Mouse (Mus musculus) gastrocnemius, postnatal 14 days (tissue): ENCODE measurements around the gene Foxp1. TPM values are rescaled to one million over a fixed set of nuclear protein-coding genes. Genes with fewer than 3 reads are reported as not detected.

Experiments
- DNase-seq: peaks from one replicate; pipeline ENCODE4 v3.0.0; 2021; ENCODE audit warnings: mixed read lengths
- intact Hi-C: fragments of 180-260 bp; cut with DNase I; formaldehyde crosslinking; loops from one replicate; pipeline ENCODE4 v1.15.1; 2025; ENCODE audit warnings: low total_unique reads
- total RNA-seq, 2 experiments: library from RNA; stranded (reverse); gene quantifications; 2 replicates each; pipeline ENCODE4 v1.2.3; 2021

Gene Foxp1
- total RNA-seq, 2 experiments from 2014 or later, result 18.0 to 20.7 TPM

DNA sequence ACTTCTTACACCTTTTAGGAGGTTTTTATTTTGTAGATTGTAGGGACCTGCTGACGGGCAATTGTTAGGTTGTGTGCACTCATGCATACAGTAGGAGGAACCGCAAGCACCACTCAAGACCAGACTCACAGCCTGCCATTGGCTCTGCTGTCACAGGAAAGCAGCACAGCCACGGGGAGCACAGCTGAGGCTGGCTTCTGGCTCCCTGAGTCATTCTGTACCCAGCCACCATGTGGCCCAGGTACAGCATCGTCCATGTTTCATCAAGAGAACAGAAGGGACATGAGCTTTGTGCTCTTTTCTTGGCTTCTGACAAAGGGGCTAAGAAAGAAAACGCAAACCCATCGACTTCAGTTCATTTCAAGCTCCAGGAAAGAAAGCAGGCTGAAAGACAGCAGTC, 541.3 kb downstream of the Foxp1 start:
- intact Hi-C loops, result no loop called here
- no peak for DNase-seq

DNA sequence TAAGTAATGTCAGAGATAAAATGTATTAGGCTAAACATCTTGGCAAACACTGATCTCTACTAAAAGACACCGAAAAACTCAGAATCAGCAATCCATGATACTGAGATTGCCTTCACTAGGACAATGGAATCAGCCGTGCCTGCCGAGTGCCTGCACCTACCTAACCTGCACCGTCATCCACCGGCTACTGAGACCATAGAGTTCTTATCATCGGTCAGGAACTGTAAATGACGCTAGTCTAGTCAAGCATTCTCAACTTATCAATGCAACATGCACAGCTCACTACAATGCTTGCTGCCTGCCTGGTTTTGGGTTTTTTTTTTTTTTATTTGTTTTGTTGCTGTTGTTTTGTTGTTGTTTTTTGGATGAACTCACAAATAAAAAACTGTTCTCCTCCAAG, 542.1 kb downstream of the Foxp1 start:
- DNase-seq, result no peak
- intact Hi-C loops, result no loop called here

DNA sequence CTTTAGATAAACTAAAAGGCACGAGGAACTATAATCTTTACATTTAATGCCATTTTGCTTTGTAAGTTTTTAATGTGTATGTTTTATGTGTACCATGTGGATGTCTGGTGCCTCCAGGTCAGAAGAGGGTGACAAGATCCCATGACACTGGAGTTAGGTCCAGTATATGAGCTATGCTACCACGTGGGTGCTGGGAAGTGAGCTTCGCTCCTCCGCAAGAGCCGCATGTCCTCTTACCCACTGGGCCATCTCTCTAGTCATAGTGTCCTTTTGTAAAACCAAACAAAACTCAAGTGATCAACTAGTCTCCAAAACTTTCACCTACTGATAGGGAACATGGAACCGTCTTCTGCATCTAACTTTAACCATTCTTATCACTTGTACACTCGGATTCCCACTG, 542.5 kb downstream of the Foxp1 start:
- no peak for DNase-seq

DNA sequence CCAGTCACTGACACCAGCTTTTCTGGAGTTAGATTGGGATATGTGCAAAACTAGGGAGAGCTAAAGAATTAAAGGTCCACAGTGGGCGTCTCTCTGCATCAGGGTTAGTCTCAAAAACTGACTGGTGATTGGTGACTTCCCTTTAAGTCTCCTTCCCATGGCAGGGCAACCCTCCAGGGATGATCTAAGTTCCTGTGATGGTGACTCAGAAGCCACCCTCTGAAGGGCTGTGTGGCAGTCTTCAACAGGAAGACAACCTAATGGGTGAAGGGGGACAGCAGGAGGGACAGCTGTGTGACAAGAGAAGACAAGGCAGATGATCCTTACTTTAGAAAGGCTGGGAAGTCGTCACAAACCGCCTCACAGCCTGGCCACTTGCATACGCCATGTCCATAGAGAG, 544.7 kb downstream of the Foxp1 start:
- intact Hi-C loops, result loop anchor here (5.0 kb wide), 1 partner anchor 54 kb away; no protein-coding TSS in a partner anchor

More for the DNA sequence above, 542.5 kb downstream of the Foxp1 start:
- intact Hi-C loops, result no loop called here

DNA sequence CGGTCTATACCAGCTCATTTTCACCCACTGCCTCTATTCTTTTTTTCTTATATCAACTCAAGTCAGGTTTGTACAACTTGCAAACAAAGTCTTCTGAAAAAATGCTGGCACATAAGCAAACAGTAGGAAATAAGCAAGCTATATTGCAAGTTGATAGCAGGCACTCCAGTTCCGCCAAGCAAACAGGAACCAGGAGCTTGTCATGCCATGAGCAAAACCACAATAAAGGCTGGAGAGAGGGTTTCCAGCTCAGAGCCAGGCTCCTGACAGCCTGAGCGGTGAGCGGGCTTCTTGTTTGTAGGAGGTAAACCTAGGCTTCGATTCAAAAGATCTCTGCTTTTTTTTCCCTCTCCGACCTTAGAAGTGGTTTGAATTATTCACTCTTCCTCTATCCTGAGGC, 546.6 kb downstream of the Foxp1 start:
- DNase-seq, result no peak
- intact Hi-C loops, result loop anchor here (5.0 kb wide), 1 partner anchor 56 kb away; no protein-coding TSS in a partner anchor

More for the DNA sequence above, 544.7 kb downstream of the Foxp1 start:
- no peak for DNase-seq

DNA sequence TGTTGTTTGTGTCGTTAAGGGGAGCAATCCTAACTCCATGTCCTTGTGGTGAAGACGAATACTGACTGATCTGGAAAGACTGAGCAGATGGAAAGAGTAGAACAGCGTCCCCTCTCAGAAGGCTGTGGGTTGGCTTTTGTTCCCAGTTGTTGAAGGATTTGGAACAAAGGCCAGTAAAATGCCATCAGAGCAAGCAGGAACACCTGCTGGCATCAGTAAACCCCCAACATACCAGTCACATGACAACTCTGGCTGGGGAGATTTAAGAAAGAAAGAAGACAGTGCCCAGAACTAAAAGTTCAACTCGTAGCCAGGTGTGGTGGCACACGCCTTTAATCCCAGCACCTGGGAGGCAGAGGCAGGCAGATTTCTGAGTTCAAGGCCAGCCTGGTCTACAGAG, 549.1 kb downstream of the Foxp1 start:
- intact Hi-C loops, result no loop called here
- DNase-seq, result no peak

DNA sequence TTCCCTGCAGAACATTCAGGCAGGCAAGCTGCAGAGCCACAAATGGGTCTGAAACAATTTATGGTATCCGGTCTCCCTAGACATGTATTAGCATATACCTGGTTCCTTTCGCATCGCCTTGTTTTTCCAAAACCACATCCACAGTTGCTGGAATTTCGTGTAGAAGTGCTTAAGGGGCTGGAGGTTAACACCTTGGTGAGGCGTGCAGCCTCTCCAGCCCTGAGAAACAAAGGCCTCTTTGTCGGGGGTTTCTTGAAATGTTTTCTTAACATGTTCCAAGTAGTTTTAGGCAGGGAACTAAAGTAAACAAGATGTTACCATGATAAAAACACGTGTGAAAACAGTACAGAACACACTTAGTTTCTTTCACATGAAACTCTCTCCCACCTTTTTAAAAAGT, 550.1 kb downstream of the Foxp1 start:
- intact Hi-C loops, result no loop called here
- DNase-seq, result no peak

DNA sequence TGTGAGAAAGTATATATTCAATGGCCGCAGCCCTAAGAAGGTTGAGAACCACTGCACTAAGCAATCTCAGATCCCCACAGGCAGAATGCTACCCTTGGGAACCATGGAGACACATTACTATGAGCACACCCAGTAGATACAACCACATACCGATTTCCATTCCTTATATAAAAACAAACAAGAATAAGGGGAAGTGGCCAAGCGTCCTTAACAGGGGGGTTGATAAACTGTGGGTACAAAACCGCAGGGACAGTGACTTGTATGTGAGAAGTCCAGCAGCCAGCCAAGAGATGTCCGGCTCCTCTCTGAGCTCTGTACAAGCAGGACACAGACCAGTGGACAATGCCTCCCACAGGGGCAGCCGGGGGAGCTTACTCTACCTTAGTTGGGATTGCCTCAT, 563.2 kb downstream of the Foxp1 start:
- DNase-seq, result no peak
- intact Hi-C loops, result no loop called here

DNA sequence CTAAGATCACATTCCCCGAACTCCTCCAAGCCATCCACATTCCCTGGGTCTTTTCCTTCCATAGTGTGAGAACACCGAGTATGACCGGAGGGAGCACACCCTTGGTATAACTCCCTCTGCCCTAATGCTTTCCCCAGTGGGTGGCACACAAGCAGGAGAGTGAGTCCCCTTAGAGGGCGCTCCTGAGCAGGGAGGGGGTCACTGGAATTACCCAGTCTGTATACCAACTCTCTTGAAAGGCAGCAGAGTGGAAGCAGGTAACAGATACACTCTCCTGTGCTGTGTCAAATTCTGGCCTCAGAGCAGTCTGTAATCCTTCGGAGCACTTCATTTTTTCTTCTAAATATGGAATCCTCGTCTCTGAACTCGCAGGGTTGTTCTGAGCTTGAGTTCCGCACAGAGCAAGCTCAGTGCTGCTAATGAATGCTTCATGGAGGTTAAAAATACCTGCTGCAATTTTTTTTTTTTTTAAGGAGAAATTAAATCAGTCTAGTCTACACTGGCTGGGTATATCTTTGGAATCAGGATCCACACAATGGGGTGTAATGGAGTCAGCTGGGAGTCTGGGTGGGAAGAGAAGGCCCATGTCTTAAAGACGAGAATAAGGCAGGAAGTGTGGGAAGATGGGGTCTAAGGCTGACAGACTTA, 565.9 kb downstream of the Foxp1 start:
- peak; percentile 22 for DNase-seq
- intact Hi-C loops, result no loop called here

DNA sequence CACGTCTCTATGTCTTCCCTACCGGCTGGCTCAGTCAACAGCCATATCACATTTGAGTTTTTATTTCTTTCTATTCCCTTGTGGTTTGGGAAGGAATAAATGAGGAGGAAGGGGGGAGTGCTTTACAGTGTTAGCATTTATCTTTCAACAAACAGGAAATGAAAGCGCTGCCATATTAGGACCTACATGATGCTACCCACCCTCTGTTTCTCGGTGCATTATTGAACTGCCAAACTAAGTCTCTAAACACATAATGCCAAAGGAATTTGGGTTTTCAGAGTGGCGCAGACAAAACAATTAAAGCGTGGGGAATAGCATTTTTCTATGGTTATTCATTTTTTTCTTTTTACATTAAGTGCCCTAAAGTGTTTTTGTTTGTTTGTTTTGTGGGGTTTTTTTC, 566.8 kb downstream of the Foxp1 start:
- no peak for DNase-seq
- intact Hi-C loops, result no loop called here

DNA sequence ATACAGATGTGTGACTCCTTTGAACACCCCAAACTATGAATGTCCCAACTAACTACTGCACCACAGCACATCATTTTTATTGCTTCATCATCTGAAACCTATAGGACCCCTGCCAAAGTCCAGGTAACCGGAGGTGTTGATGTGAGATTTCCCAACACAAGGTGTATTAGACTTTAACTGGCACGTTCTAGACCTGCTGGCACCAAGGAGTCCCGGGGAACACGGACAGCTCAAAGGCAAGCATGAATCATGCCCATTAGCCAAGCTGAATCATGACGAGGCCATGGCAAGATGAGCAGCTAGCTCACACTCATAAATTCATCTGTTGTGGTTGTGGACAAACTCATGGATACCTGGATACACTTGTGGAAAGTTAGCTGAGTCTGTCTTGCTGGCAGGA, 568.1 kb downstream of the Foxp1 start:
- DNase-seq, result no peak
- intact Hi-C loops, result no loop called here

DNA sequence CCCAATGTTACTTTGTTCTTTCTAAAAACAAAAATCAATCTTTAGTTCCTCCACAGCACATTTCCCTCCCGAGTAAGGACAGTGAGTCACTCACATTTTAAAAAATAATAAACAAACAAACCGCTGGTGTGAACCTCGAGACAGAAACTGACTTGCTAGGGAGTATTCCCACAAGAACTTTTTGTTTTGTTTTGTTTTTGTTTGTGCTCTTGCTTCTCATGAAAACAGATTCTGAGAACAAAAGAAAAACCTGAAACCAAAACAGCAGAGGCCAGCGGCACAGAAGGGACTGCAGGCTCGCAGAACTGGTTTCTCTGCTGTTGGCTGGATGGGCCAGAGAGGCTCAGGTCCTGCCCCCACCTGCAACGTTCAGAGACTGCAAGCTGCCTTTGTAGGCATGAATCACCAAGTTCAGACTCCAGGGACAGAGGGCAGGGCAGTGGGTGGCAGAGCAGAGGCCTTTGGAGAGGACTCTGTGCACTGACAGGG, 572.8 kb downstream of the Foxp1 start:
- intact Hi-C loops, result no loop called here
- peak; percentile 17 for DNase-seq

DNA sequence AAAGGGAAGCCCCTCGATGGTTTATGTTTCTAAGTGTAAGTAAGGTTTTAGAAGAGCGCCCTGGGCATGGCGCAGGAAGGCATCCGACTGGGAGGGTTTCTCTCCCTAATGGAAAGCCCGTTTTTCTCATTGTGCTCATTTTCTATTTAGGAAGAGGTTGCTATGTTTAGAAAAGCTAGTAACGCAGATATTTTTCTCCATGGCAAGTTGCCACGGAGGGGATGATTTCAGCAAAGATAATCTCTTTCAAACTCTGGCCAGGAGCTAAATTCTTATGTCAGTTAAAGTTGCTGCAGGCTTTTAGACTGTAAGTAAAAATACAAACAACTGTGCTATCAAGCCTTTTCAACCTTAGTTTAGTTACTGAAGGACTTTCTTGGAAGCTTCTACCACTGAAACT, 573.2 kb downstream of the Foxp1 start:
- intact Hi-C loops, result no loop called here
- peak; percentile 25 for DNase-seq

DNA sequence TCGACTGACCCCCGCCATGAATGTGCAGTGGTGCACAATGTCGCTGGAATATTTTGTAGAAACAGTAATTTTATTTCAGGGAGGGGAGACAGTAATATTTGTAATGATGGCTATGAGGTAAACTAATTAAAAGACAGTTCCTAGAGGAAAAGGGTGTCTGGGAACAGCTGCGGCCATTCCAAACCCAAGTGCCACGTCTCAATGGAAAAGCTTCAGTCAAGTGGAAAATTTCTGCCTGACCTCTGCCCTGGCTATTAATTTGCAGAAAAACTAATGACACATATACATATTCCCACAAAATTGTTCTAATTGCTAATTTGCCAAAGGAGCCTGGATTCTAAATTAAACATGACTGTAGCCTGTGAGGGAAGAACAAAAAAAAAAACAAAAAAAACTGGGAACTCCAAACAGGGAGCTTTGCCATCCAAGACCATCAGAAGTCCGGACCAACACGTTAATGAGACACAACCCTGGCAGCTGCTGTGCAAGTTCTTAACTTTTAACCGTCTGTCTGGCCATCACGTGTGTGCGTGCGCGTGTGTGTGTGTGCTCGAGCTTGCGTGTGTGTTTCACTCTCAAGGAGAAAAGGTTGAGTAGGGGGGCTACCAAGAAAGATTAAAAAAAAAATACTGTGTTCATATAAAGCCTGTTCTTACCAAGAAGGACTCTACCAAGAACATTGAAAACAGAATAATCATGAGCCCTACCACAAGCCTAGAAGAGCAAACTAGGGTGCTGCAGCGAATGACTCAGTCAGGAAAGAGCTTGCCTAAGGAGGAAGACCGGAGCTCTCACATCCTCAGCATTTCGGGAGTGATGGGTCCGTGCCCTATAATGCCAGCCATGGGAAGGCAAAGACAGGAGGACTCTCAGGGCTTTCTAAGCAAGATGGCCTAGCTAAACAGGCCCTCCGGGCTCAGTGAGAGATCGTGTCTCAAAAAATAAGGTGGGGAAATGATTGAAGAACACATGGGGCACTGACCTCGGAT, 574.1 kb downstream of the Foxp1 start:
- intact Hi-C loops, result no loop called here
- no peak for DNase-seq

DNA sequence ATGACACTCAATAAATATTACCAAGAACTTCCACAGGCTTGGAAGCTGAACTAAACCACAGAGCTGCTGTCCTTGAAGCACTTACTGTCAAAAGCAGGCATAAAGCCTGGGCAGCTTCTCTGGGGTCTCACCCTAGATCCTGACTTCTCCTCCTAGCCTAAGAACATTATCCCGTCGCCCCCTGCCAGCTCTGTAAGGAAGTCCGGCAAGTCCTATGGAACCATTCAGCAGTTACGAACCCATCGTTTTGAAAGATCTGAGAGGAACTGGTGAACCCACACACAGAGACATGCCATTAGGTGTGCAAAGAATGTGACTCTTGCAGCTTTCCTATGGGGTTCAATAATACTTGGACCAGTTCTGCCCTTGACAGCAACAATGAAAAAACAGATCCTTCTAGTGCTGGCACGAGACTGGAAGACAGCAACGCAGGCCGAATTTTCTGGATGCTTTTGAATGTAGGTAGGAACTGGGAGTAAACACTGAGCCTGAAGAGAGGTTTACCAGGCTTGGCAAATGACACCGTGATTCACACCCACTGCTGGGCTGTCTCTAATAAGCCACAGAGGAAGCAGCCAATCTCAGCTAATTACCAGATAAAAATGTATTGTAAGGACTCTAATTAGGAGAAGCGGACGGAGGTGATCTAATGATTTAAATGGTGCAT, 574.9 kb downstream of the Foxp1 start:
- intact Hi-C loops, result no loop called here
- no peak for DNase-seq

DNA sequence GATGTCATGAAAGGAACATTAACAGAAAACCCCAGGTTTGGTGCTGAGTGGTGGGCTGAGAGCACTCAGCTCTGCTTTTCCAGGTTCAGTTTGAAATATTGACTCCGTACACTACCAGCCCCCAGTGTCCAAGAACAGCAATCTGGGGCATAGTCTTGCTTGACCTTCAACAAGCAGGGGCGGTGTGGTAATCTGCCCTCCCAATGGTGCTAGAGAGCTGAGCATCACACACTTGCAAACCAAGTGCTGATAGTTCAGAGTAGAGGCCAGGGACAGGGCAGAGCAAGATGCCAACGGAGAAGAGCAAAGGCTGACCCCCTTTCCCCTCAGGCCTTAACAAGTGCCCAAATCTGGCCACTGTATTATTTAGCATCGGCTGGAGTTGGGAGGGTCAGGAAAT, 575.8 kb downstream of the Foxp1 start:
- intact Hi-C loops, result no loop called here

DNA sequence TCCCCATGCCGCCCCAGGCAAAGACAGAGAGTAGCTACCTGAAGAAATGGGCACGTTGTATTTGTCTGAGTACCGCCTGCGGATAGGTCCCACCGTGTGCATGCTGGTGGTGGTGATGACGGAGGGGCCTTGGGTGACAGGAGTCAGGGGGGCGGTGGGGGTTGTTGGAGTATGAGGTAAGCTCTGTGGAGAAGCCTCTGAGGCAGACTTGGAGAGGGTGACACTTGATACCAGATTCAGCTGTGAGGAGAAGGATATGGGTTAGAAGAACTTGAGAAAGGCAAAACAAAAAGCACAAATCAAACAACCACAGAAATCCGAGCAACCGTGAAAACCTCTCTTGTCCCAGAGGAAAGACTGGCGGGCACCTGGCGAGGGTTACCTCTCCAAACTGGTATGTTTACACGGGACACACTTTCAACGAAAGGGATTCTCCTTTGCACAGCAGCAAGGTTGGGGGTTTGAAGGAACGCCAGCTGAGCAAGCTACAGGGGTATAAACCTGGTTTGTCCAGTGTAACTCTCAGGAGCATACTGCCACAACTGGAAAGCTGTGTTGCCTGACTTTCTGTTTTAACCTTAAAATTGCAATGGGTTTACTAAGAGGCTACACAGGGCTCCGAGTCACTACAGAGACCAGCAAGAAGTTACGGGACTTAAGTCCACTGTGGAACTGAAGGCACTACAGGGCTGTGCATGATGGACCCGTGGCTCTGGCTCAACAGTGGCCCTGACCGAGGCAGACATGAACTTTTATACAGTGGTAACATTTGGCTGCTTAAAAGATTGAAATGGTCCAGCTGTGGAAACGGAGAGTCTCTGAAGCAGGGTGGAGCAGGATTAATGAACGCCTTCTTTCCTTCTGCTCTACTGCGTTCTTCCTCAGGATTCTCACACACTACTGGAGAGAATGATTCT, 576.8 kb downstream of the Foxp1 start:
- DNase-seq, result no peak
- intact Hi-C loops, result no loop called here

More for the DNA sequence above, 575.8 kb downstream of the Foxp1 start:
- no peak for DNase-seq

DNA sequence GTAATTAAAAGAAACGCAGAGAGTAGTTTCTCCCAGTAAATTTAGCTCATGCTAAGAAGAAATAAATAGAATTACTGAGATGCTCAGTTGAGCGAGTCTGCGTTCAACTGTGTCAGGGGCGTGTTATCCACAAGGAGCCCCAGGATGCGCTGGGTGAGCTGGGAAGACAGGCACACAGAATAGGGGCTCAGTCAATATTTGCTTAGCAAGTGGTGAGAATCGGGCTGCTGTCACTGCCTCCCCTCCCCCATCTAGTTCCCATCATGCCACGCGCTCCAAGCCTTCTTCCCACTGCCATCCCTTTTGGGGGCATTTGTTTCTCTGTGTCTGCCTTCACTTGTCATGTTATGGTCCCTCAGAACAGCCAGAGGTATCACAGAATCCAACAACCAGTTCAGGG, 584.2 kb downstream of the Foxp1 start:
- DNase-seq, result no peak
- intact Hi-C loops, result no loop called here

DNA sequence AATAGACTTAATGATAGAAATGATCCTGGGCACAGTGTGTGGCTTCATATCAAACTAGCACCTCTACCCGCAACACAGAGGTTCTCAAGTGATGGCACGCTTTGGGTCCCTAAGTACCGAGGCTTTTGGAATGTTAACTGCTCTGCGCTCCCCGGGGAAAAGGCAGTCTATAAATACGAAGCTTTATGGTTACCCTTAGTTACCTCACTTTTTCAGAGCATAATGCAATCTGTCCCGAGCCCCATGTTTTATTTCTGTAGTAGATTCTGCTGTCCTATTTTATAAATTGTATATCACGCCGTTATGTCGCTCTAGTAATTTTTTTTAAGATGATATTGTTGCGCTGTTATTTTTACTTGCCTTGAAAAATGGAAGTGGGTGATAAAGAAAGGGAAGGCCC, 585.0 kb downstream of the Foxp1 start:
- intact Hi-C loops, result no loop called here

More for the DNA sequence above, 585.0 kb downstream of the Foxp1 start:
- DNase-seq, result no peak
